Mouse (Mus musculus) neural tube, embryonic 13.5 days (tissue): Measurements from ENCODE around the gene Depdc1b. TPM values are rescaled to one million over a fixed set of nuclear protein-coding genes. Genes with fewer than 3 reads are reported as not detected.

Source experiments
- ATAC-seq: fragments of 200-750 bp; cut with Nextera tagmentation; 2 replicates; pipeline ENCODE4 v1.8.0; 2017; ENCODE audit warnings: low read depth, mild to moderate bottlenecking, moderate TSS enrichment, moderate library complexity
- H3K27ac ChIP-seq: fragments of 300-500 bp; sonication (generic); replicated peaks from 2 replicates; pipeline ENCODE4 v1.5.1; 2015; ENCODE audit warnings: moderate library complexity, mild to moderate bottlenecking, inconsistent platforms
- H3K27me3 ChIP-seq: fragments of 300-500 bp; sonication (generic); 2 replicates; pipeline ENCODE4 v1.6.1; 2015; ENCODE audit warnings: mild to moderate bottlenecking, inconsistent platforms
- H3K36me3 ChIP-seq: fragments of 300-500 bp; sonication (generic); 2 replicates; pipeline ENCODE4 v1.6.1; 2015; ENCODE audit warnings: mild to moderate bottlenecking, inconsistent platforms
- H3K4me1 ChIP-seq: fragments of 300-500 bp; sonication (generic); replicated peaks from 2 replicates; pipeline ENCODE4 v1.6.1; 2015; ENCODE audit warnings: inconsistent platforms
- H3K4me2 ChIP-seq: fragments of 300-500 bp; sonication (generic); 2 replicates; pipeline ENCODE4 v1.6.1; 2015; ENCODE audit warnings: inconsistent platforms, mild to moderate bottlenecking, moderate library complexity
- H3K4me3 ChIP-seq: fragments of 300-500 bp; sonication (generic); 2 replicates; pipeline ENCODE4 v1.5.1; 2015; ENCODE audit warnings: mild to moderate bottlenecking, inconsistent platforms
- H3K9ac ChIP-seq: fragments of 300-500 bp; sonication (generic); 2 replicates; pipeline ENCODE4 v1.6.1; 2015; ENCODE audit warnings: moderate library complexity, mild to moderate bottlenecking, inconsistent platforms
- H3K9me3 ChIP-seq: fragments of 300-500 bp; sonication (generic); 2 replicates; pipeline ENCODE4 v1.6.1; 2016; ENCODE audit warnings: inconsistent platforms
- WGBS: fragments of 180-500 bp; shearing (Covaris S2); methylation state at CpG from one replicate; pipeline ENCODE4 v1.1.7; 2015; 5-methylcytosine and 5-hydroxymethylcytosine counted together
- polyA plus RNA-seq: library from polyadenylated mRNA; unstranded; fragments of >200 nt; fragmentation: Nextera tagmentation; extraction: Ambion mirVana; gene quantifications from 2 replicates; pipeline ENCODE4 v1.2.1, GENCODE M21; 2015

Depdc1b gene
- polyA plus RNA-seq, 1 experiment from 2014 or later, result 3.2 TPM

DNA sequence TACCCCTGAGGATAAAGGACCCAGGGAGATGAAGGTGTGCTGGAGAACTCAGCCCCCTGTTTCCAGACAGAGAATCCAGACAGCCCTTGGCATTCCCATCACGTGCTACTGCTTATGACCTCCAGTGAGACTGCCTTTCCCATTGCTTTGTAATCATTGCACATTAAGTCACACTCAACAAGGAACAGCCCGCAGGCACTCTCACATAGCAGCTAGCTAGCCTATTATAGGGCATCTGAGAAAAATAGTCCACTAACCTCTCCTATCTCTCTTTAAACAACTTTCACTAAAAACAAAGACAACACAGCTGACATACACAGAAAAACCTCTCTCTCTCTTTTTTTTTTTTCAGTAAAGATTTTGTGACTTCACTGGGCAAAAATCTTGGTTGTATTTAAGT lies 113.5 kb downstream of the Depdc1b start:
- WGBS, result 68% methylated on average over 2 of the region's 2 CpGs
- Histone ChIP-seq H3K4me3 (no peak overlapping the region), H3K4me1 (peaks cover 5% of the 10 kb centered on the region), H3K27ac (no peak overlapping the region), H3K9ac (no peak overlapping the region), H3K4me2 (no peak overlapping the region), H3K36me3 (no peaks in the 10 kb centered on the region), H3K9me3 (no peaks in the 10 kb centered on the region), H3K27me3 (no peaks in the 10 kb centered on the region)
- ATAC-seq, result 0 out of 2 replicates have a peak, but pooled peaks have one; percentile 36

DNA sequence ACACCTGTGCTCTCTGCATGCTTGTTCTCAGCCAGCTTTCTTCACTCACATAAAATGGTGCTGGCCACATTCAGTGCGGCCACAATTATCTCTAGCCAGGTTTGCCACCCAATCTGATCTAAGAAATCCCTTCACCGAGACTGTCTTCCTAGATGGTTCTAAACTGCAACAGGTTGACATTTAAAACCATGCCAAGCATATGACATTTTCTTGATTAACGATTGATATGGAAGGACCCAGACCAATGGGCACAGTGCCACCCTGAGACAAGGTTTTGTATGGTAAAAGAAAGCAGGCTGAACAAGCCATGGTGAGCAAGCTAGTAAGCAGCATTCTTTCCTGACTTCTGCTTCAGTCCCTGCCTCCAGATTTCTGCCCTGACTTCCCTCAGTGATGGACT lies 115.6 kb downstream of the Depdc1b start:
- no peaks in the 10 kb centered on the region for H3K36me3 ChIP-seq
- no peaks in the 10 kb centered on the region for H3K9me3 ChIP-seq
- WGBS, result 94% methylated on average over 3 of the region's 3 CpGs
- H3K4me2 ChIP-seq, result no peak overlapping the region
- no peak for ATAC-seq
- no peak overlapping the region for H3K4me3 ChIP-seq
- H3K27ac ChIP-seq, result no peak overlapping the region
- peaks cover 5% of the 10 kb centered on the region for H3K4me1 ChIP-seq
- no peaks in the 10 kb centered on the region for H3K27me3 ChIP-seq
- no peak overlapping the region for H3K9ac ChIP-seq

DNA sequence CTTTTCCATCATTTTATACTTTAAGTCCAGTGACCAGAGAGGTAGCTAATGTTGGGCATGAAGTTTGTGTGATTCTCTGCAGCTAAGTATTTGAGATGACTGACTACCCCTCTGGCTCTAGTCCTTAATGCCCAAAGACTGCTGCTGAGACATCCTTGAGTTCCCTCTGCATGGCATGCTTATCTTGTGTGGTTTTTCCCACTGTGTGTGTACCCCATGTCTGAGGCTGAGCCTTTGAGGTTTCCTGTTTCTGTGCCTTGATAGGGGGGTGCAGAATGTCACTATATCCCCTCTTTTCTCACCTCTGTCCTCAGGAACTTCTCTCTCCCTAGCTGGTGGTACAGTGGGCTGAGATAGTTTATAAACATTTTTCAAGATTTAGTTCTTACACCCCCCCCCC lies 119.6 kb downstream of the Depdc1b start:
- Histone ChIP-seq H3K4me2 (no peak overlapping the region), H3K9me3 (no peaks in the 10 kb centered on the region), H3K27me3 (no peaks in the 10 kb centered on the region), H3K4me1 (no peaks in the 10 kb centered on the region), H3K27ac (no peak overlapping the region), H3K9ac (no peak overlapping the region), H3K36me3 (no peaks in the 10 kb centered on the region), H3K4me3 (no peak overlapping the region)
- ATAC-seq, result no peak

DNA sequence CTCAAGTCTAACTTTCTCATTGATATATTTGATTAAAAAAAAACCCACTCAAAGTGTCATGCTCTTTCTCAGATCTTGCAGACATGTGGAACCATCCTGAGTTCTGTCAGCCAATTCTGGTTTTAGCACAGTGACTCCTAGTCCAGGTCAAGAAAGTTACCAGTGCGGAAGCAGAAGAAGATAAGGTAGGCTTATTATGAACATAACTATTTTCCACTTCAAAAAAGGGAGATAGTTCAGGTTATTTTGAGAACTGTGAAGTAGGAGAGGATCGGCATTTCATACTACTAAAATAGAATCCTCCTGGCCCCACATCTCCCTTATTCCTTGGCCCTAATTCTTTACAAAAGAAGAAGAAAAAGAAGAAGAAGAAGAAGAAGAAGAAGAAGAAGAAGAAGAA lies 121.3 kb downstream of the Depdc1b start:
- no peak overlapping the region for H3K4me3 ChIP-seq
- no peaks in the 10 kb centered on the region for H3K4me1 ChIP-seq
- H3K27ac ChIP-seq, result no peak overlapping the region
- H3K9me3 ChIP-seq, result no peaks in the 10 kb centered on the region
- H3K9ac ChIP-seq, result no peak overlapping the region
- H3K27me3 ChIP-seq, result no peaks in the 10 kb centered on the region
- H3K36me3 ChIP-seq, result no peaks in the 10 kb centered on the region
- H3K4me2 ChIP-seq, result no peak overlapping the region
- 94% methylated on average over 2 of the region's 2 CpGs for WGBS
- ATAC-seq, result no peak

DNA sequence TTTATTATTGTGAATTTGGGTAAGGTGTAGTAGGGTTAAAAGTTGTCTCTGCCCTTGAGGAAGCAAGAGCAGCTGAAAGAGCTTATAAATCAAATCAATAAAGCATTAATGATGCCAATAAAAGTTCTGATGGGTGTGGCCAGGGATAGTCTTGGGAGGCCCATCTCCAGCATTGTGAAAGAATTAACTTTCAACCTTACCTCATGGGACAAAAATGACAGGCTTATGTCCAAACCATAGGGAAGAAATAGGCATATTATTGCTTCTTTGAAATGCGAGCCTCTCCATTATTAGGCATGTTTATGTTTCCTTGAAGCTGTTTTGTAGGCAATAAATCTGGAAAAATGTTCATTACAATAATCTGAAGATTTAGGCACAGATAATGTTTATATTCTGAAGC lies 122.9 kb downstream of the Depdc1b start:
- H3K27me3 ChIP-seq, result no peaks in the 10 kb centered on the region
- H3K27ac ChIP-seq, result no peak overlapping the region
- 76% methylated on average over 1 of the region's 1 CpGs for WGBS
- no peak overlapping the region for H3K4me3 ChIP-seq
- no peaks in the 10 kb centered on the region for H3K36me3 ChIP-seq
- H3K4me1 ChIP-seq, result no peaks in the 10 kb centered on the region
- no peak for ATAC-seq
- H3K9me3 ChIP-seq, result no peaks in the 10 kb centered on the region
- no peak overlapping the region for H3K4me2 ChIP-seq
- H3K9ac ChIP-seq, result no peak overlapping the region

DNA sequence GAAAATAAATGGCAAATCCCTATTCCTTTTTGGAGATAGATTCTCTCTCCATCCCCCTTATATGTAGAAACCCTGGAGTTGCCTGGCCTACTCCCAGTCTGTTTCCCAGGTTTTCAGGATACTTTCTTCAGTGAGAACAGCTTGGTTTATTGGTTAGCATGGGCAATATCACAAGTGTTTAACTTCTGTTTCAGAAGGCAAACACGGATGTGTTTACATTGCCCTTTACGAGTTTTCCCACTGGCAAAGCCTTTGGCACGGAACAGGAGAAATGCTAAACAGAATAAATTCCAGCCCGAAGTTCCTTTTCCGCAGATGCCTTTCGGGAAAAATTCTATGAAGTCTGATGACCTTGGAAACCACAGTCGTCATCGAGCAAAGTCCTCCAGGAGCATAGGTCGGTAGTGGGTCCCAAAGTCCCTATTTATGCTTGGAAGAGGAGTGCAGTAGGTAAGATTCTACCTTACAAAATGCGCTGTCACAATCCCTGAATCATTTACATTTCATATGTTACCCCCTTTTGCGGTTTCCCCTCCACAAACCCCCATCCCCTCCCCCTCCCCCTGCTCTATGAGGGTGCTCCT lies 132.3 kb downstream of the Depdc1b start:
- H3K4me2 ChIP-seq, result no peak overlapping the region
- no peak overlapping the region for H3K4me3 ChIP-seq
- H3K9me3 ChIP-seq, result no peaks in the 10 kb centered on the region
- no peaks in the 10 kb centered on the region for H3K4me1 ChIP-seq
- no peaks in the 10 kb centered on the region for H3K36me3 ChIP-seq
- WGBS, result 80% methylated on average over 11 of the region's 11 CpGs
- no peak for ATAC-seq
- no peaks in the 10 kb centered on the region for H3K27me3 ChIP-seq
- H3K27ac ChIP-seq, result no peak overlapping the region
- no peak overlapping the region for H3K9ac ChIP-seq

- WGBS, result 53% methylated on average over 10 of the region's 10 CpGs
- Histone ChIP-seq H3K4me1 (no peaks in the 10 kb centered on the region), H3K36me3 (no peaks in the 10 kb centered on the region), H3K27me3 (no peaks in the 10 kb centered on the region), H3K4me3 (no peak within 1 kb of the TSS), H3K9me3 (no peaks in the 10 kb centered on the region), H3K27ac (no peak within 1 kb of the TSS), H3K4me2 (no peak within 1 kb of the TSS), H3K9ac (no peak within 1 kb of the TSS)
- ATAC-seq, result no peak
These were observed 133.3 kb downstream of the Depdc1b start, which contains the start of gene Pde4d for GRCm38 (mm10) chr13:108449116-108450097. Pde4d (plus strand) TSS chr13:108449948.

DNA sequence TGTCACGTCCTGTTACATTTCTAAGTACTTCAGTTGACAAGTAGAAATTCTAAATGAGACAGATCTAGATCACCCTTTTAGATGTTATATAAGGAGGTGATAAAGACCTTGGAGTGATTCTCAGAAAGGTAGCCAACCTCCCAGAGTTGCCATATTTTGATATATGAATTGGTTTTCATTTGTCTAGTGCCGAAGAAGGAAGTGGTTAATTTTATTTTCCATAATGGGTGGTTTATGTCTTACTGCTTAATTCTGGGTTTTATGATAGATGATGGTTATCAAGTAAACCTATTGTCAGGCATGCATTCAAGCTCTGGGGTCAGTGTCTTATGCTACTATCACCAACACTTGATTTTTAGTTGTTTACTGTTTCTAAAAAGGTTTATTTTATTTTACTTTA lies 135.0 kb downstream of the Depdc1b start:
- no peaks in the 10 kb centered on the region for H3K4me1 ChIP-seq
- H3K4me2 ChIP-seq, result no peak overlapping the region
- WGBS, result 83% methylated on average over 2 of the region's 2 CpGs

GRCm38 (mm10) chr13:108453064-108453919 lies 137.2 kb downstream of the Depdc1b start:
- Histone ChIP-seq H3K36me3 (no peaks in the 10 kb centered on the region), H3K27ac (no peak overlapping the region), H3K4me2 (no peak overlapping the region), H3K4me3 (no peak overlapping the region), H3K9ac (no peak overlapping the region), H3K27me3 (no peaks in the 10 kb centered on the region), H3K4me1 (no peaks in the 10 kb centered on the region), H3K9me3 (no peaks in the 10 kb centered on the region)
- WGBS, result 79% methylated on average over 6 of the region's 6 CpGs
- no peak for ATAC-seq

More for the DNA sequence above, 135.0 kb downstream of the Depdc1b start:
- Histone ChIP-seq H3K9me3 (no peaks in the 10 kb centered on the region), H3K9ac (no peak overlapping the region), H3K36me3 (no peaks in the 10 kb centered on the region), H3K27me3 (no peaks in the 10 kb centered on the region), H3K27ac (no peak overlapping the region), H3K4me3 (no peak overlapping the region)
- ATAC-seq, result no peak

Other genes starting within 250 kb of the Depdc1b start
- 71.6 and 73.8 TPM in 2 replicates for gene Ndufaf2, start 157.7 kb upstream of the Depdc1b start, polyA plus RNA-seq
- gene Ercc8, start 157.6 kb upstream of the Depdc1b start, polyA plus RNA-seq, result 24.6 and 25.1 TPM in 2 replicates
- 2.2 and 2.5 TPM in 2 replicates for gene Elovl7, start 101.9 kb upstream of the Depdc1b start, polyA plus RNA-seq
- gene Pde4d, start 133.6 kb downstream of the Depdc1b start, polyA plus RNA-seq, result 15.5 and 16.1 TPM in 2 replicates